Mouse (Mus musculus): Measurements from ENCODE around the gene Gm20388. TPM values are rescaled to one million over a fixed set of nuclear protein-coding genes. Genes with fewer than 3 reads are reported as not detected.

Gene Gm20388
- total RNA-seq, 2 experiments from 2014 or later = 2.2 to 7.6 TPM

GRCm38 (mm10) chr8:120898828-120899407 lies 988.3 kb downstream of the Gm20388 start:
- no peak for TF ChIP-seq CTCF (conservative IDR thresholded peaks at IDR 0.05)

DNA sequence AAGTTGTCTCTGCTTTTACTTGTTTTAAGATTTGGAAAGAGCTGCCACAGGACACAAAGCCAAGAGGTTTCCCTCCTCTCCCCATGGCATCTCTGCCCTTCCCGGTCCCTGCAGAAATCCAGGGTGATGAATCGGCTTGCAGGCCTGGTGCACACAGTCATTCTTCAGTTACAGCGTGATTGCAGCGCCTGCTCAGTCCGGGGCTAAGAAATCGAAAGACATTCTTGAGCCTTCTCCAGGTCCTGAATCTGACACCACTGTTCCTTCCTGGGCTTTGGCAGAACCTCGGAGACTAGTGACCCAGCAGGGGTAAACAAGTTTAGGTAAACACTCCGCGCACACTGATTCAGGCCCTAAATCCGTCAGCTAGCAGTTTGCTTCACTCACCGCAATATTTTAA lies 991.7 kb downstream of the Gm20388 start:
- Histone ChIP-seq H3K27ac (no peak overlapping the region), H3K4me3 (no peak overlapping the region)
- no peak for TF ChIP-seq CTCF (conservative IDR thresholded peaks at IDR 0.05)
- no peak for DNase-seq (ENCODE audit: low spot score in 2 of 2)

More at GRCm38 (mm10) chr8:120898828-120899407, 988.3 kb downstream of the Gm20388 start:
- no peak overlapping the region for H3K27ac ChIP-seq
- H3K4me3 ChIP-seq = no peak overlapping the region
- no peak for DNase-seq (ENCODE audit: low spot score in 2 of 2)

GRCm38 (mm10) chr8:120907671-120908070 lies 997.0 kb downstream of the Gm20388 start:
- Histone ChIP-seq H3K4me3 (no peak overlapping the region), H3K27ac (no peak overlapping the region)
- TF ChIP-seq CTCF (conservative IDR thresholded peaks at IDR 0.05) = no peak
- no peak for DNase-seq (ENCODE audit: low spot score in 2 of 2)

DNA sequence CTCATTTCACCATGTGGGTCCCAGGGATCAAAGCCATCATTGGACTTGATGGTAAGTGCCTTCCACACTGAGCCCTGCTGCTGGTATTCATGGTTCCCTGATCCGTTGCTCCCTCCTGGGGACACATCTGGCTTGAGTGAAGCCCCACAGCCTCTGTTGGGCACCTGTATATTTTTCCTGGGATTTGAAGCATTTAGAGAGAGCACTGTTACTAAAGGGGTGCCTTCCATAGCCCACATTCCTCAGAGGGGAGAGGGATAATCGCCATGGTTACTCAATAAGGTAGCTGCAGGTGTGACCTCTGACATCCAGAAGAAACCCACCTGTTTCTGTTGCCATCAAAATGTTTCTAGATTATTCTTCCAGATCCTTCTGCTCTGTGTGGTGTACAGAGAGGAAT lies 1000.3 kb downstream of the Gm20388 start:
- no peak for TF ChIP-seq CTCF (conservative IDR thresholded peaks at IDR 0.05)
- no peak for DNase-seq (ENCODE audit: low spot score in 2 of 2)
- Histone ChIP-seq H3K27ac (no peak overlapping the region), H3K4me3 (no peak overlapping the region)

- no peak overlapping the region for H3K27ac ChIP-seq
- TF ChIP-seq CTCF (conservative IDR thresholded peaks at IDR 0.05) = no peak
Measured at GRCm38 (mm10) chr8:120912463-120912862, 1001.8 kb downstream of the Gm20388 start.

DNA sequence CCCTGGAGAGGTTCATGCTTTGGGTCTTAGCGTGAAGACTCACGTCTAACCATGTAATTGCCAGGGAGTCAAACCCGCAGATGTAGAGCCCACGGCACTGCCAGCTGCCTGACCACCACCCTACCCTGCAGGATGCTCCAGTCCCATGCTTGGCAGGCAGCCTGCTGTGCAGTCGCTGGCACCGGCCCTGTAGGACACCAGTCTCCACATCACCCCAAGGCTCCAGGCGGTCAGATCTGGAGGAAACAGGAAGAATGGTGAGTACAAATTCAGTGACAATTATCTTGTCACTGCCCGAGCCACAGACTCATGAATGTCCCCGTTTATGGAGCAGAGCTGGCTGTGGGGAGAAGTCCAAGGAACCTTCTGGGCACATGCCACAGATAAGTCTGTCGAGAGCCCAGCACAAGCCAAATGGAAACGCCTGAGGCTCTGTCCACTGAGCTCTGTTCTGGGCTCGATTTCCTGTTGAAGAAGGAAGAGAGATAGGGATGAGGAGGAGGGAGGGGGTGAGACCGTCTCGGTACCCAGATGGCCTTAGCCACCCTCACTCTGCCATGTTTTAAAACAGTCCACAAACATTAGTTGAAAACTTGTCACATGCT lies 1006.3 kb downstream of the Gm20388 start:
- H3K27ac ChIP-seq = no peak overlapping the region
- no peak for TF ChIP-seq CTCF (conservative IDR thresholded peaks at IDR 0.05)

More at GRCm38 (mm10) chr8:120912463-120912862, 1001.8 kb downstream of the Gm20388 start:
- H3K4me3 ChIP-seq = no peak overlapping the region
- DNase-seq (ENCODE audit: low spot score in 2 of 2) = no peak

GRCm38 (mm10) chr8:120920527-120920926 lies 1009.9 kb downstream of the Gm20388 start:
- Histone ChIP-seq H3K4me3 (no peak overlapping the region), H3K27ac (no peak overlapping the region)
- no peak for DNase-seq (ENCODE audit: low spot score in 2 of 2)
- no peak for TF ChIP-seq CTCF (conservative IDR thresholded peaks at IDR 0.05)

More for the DNA sequence above, 1006.3 kb downstream of the Gm20388 start:
- no peak overlapping the region for H3K4me3 ChIP-seq
- DNase-seq (ENCODE audit: low spot score in 2 of 2) = no peak

DNA sequence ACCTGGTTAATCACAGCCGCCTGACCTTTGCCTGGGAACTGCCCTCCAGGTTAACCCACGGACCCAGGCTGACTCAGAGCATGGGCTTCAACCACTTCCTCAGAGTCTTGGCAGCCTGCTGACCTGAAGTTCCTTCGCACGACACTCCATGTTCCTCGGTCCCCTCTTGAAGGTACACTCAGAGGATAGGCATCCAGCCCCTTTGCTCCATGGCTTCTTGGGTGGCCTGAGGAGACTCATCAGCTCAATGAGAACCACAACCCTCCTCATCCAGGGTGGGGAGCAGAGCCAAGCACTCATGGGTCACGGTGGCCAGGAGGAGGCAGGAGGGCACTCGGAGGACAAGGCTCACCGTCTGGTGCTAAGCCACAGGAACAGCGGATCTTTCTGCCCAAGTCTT lies 1015.6 kb downstream of the Gm20388 start:
- Histone ChIP-seq H3K4me3 (no peak overlapping the region), H3K27ac (no peak overlapping the region)
- no peak for DNase-seq (ENCODE audit: low spot score in 2 of 2)
- TF ChIP-seq CTCF (conservative IDR thresholded peaks at IDR 0.05) = no peak

GRCm38 (mm10) chr8:120928082-120928481 lies 1017.4 kb downstream of the Gm20388 start:
- TF ChIP-seq CTCF (conservative IDR thresholded peaks at IDR 0.05) = no peak
- no peak for DNase-seq (ENCODE audit: low spot score in 2 of 2)
- Histone ChIP-seq H3K4me3 (no peak overlapping the region), H3K27ac (no peak overlapping the region)

DNA sequence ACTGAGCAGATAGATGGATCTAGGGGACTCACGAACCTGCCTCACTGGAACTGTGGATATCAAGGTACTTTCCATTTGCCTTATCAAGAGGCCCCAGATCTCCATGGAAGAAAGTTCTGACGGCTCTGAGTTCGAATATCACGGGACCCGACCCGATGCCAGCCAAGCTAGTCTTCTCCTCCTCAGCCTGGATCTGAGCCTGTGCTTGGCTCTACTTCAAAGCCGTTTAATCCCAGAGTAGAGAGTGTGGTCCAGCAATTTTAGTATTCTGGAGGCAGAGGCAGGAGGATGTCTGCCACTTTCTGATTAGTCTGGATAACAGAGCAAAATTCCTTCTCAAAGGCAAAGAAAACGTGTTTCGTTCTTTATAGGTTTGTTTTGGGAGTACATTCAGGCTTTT lies 1024.0 kb downstream of the Gm20388 start:
- no peak for DNase-seq (ENCODE audit: low spot score in 2 of 2)
- Histone ChIP-seq H3K4me3 (no peak overlapping the region), H3K27ac (no peak overlapping the region)
- TF ChIP-seq CTCF (conservative IDR thresholded peaks at IDR 0.05) = no peak

- DNase-seq (ENCODE audit: low spot score in 2 of 2) = no peak
- H3K4me3 ChIP-seq = no peak overlapping the region
- no peak for TF ChIP-seq CTCF (conservative IDR thresholded peaks at IDR 0.05)
- H3K27ac ChIP-seq = no peak overlapping the region
Measured at GRCm38 (mm10) chr8:120936685-120937084, 1026.0 kb downstream of the Gm20388 start.

GRCm38 (mm10) chr8:120937474-120937873 lies 1026.8 kb downstream of the Gm20388 start:
- TF ChIP-seq CTCF (conservative IDR thresholded peaks at IDR 0.05) = no peak
- no peak for DNase-seq (ENCODE audit: low spot score in 2 of 2)
- Histone ChIP-seq H3K4me3 (no peak overlapping the region), H3K27ac (no peak overlapping the region)

- no peak for TF ChIP-seq CTCF (conservative IDR thresholded peaks at IDR 0.05)
- Histone ChIP-seq H3K4me3 (no peak overlapping the region), H3K27ac (no peak overlapping the region)
- DNase-seq (ENCODE audit: low spot score in 2 of 2) = no peak
Measured at GRCm38 (mm10) chr8:120940287-120940686, 1029.6 kb downstream of the Gm20388 start.

GRCm38 (mm10) chr8:120947240-120947639 lies 1036.6 kb downstream of the Gm20388 start:
- H3K27ac ChIP-seq = no peak overlapping the region
- no peak for DNase-seq (ENCODE audit: low spot score in 2 of 2)
- TF ChIP-seq CTCF (conservative IDR thresholded peaks at IDR 0.05) = no peak
- H3K4me3 ChIP-seq = no peak overlapping the region
